Mouse (Mus musculus) liver, postnatal 0 days (tissue): Measurements from ENCODE around the gene Hopx. TPM values are rescaled to one million over a fixed set of nuclear protein-coding genes. Genes with fewer than 3 reads are reported as not detected.

Experiments used
- ATAC-seq: fragments of 200-750 bp; cut with Nextera tagmentation; 2 replicates; pipeline ENCODE4 v1.8.0; 2017; ENCODE audit warnings: mild to moderate bottlenecking, moderate library complexity
- DNase-seq: peaks from one replicate; pipeline ENCODE4 v3.0.0-alpha.2; 2016
- H3K27ac ChIP-seq: fragments of 300-500 bp; sonication (generic); 2 replicates; pipeline ENCODE4 v1.5.1; 2014; ENCODE audit warnings: antibody characterized with exemption, moderate library complexity, mild to moderate bottlenecking, low read depth
- H3K27me3 ChIP-seq: fragments of 300-500 bp; sonication (generic); 2 replicates; pipeline ENCODE4 v1.6.1; 2014; ENCODE audit warnings: low read length, control low read depth, mixed read lengths; ENCODE audit not compliant: insufficient read depth
- H3K36me3 ChIP-seq: fragments of 300-500 bp; sonication (generic); replicated peaks from 2 replicates; pipeline ENCODE4 v1.6.1; 2014; ENCODE audit warnings: mild to moderate bottlenecking, control low read depth, low read length, moderate library complexity, mixed read lengths; ENCODE audit not compliant: insufficient read depth
- H3K4me1 ChIP-seq: fragments of 300-500 bp; sonication (generic); 2 replicates; pipeline ENCODE4 v1.6.1; 2014; ENCODE audit warnings: antibody characterized with exemption, mild to moderate bottlenecking, control low read depth; ENCODE audit not compliant: insufficient read depth
- H3K4me2 ChIP-seq: fragments of 300-500 bp; sonication (generic); 2 replicates; pipeline ENCODE4 v1.6.1; 2014; ENCODE audit warnings: low read depth, mild to moderate bottlenecking, low read length, moderate library complexity, mixed read lengths
- H3K4me3 ChIP-seq: fragments of 300-500 bp; sonication (generic); 2 replicates; pipeline ENCODE4 v1.5.1; 2014; ENCODE audit warnings: low read depth, low read length
- H3K9ac ChIP-seq: fragments of 300-500 bp; sonication (generic); replicated peaks from 2 replicates; pipeline ENCODE4 v1.6.1; 2014; ENCODE audit warnings: mild to moderate bottlenecking, moderate library complexity
- H3K9me3 ChIP-seq: fragments of 300-500 bp; sonication (generic); 2 replicates; pipeline ENCODE4 v1.6.1; 2016; ENCODE audit warnings: mild to moderate bottlenecking, control low read depth, low read length, mixed read lengths
- CTCF ChIP-seq: sonication (generic); IDR thresholded peaks from 2 replicates; pipeline ENCODE4 v1.5.1; 2016; ENCODE audit warnings: antibody characterized with exemption, low read depth
- EP300 ChIP-seq: IDR thresholded peaks from 2 replicates; pipeline ENCODE4 v1.6.1; 2016; ENCODE audit warnings: antibody characterized with exemption, low read depth, mild to moderate bottlenecking
- WGBS: fragments of 180-500 bp; shearing (Covaris S2); extraction: QIAGEN DNeasy Blood & Tissue Kit; methylation state at CpG from one replicate; pipeline ENCODE4 v1.1.7; 2014; ENCODE audit not compliant: insufficient replicate concordance; 5-methylcytosine and 5-hydroxymethylcytosine counted together
- polyA plus RNA-seq: library from polyadenylated mRNA; unstranded; fragments of >200 nt; fragmentation: Nextera tagmentation; extraction: Ambion mirVana; gene quantifications from 2 replicates; pipeline ENCODE4 v1.2.1, GENCODE M21; 2015

The Hopx gene
- polyA plus RNA-seq, 1 experiment from 2014 or later = 0.95 TPM

DNA sequence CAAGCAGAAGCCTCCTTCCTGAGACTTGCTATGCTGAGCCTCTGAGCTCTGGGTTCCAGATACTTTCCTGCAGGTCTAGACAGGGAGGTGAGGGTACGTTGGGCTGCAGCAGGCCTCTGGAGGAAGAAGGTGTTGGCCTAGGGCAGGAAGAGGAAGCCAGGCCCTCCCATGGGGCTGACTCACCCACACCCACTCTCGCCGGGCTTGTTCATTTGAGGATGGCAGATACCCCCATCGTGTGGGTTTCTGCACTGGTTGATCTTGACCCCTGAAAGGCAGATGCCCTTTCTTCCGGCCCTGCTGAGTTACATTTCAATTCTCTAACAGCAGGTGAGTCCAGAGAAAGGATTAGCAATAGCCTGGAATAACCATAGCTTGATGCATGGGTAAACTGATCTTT, 22.4 kb downstream of the Hopx start:
- H3K4me1 ChIP-seq = peaks cover 24% of the 10 kb centered on the region
- no peak for ATAC-seq
- no peaks in the 10 kb centered on the region for H3K27me3 ChIP-seq
- WGBS = 33% methylated on average over 5 of the region's 5 CpGs
- H3K9ac ChIP-seq = no peak overlapping the region
- 0 out of 2 replicates have a peak, but pooled peaks cover 2% of the 10 kb centered on the region for H3K36me3 ChIP-seq
- 0 out of 2 replicates have a peak overlapping the region, but pooled peaks have one; percentile 95 for H3K4me2 ChIP-seq
- H3K27ac ChIP-seq = no peak overlapping the region
- no peaks in the 10 kb centered on the region for H3K9me3 ChIP-seq
- no peak for TF ChIP-seq EP300
- H3K4me3 ChIP-seq = no peak overlapping the region
- DNase-seq = peak; percentile 30

DNA sequence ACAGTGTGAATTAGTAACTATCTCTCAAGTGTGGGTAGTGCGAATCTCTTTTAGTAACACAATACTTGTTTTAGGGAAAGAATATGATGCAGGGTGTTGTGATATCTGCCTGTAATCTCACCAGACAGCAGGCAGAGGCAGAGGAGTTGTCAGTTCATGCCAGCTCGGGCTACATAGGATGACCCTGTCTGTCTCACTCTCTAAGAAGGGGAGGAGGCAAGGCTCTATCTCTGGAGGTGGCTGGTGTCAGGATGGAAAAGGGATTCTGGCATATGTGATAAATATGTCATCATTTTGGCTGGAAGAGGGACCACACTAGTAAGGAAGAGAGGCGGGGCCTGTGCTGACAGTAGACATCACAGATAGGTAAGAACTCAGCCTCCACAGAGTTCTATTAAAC, 23.0 kb downstream of the Hopx start:
- DNase-seq (no peak), ATAC-seq (peak; percentile 46)
- Histone ChIP-seq H3K27ac (no peak overlapping the region), H3K4me3 (no peak overlapping the region), H3K9ac (no peak overlapping the region), H3K4me2 (no peak overlapping the region), H3K27me3 (no peaks in the 10 kb centered on the region), H3K4me1 (peaks cover 23% of the 10 kb centered on the region), H3K9me3 (no peaks in the 10 kb centered on the region), H3K36me3 (0 out of 2 replicates have a peak, but pooled peaks cover 2% of the 10 kb centered on the region)
- WGBS = 59% methylated on average over 3 of the region's 3 CpGs
- no peak for TF ChIP-seq CTCF
- TF ChIP-seq EP300 = peak; percentile 49; the same call in 1 of the 2 replicates

DNA sequence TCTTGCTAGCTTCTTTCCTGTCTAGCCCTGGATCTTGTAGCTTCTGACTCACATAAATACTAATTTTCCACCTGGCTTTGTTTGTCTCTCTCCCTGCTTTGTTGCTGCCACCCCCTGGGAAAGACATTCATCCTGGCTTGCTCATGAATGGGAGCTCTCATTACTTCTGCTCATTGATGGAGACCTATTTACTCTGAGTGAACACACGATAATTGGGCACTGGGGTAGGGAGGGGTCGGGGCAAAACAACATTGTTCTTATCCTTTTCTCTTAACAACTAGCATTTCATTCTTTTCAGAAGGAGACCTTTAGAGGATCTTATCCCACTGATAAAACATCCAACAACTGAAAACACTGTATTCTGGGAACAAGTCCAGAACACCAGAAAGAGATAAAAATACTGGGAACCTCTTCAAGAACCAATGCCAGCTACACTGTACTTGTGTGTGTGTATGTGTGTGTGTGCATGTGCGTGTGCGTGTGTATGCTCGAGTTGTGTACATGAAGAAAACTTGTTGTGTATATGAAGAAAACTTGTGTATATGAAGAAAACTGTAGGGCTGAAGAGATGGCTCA, 24.3 kb downstream of the Hopx start:
- no peak overlapping the region for H3K27ac ChIP-seq
- H3K36me3 ChIP-seq = 0 out of 2 replicates have a peak, but pooled peaks cover 2% of the 10 kb centered on the region
- H3K27me3 ChIP-seq = no peaks in the 10 kb centered on the region
- TF ChIP-seq EP300 = no peak
- TF ChIP-seq CTCF = no peak
- ATAC-seq (no peak), DNase-seq (no peak)
- no peak overlapping the region for H3K4me3 ChIP-seq
- H3K9ac ChIP-seq = no peak overlapping the region
- no peak overlapping the region for H3K4me2 ChIP-seq
- 63% methylated on average over 5 of the region's 5 CpGs for whole genome bisulfite sequencing
- peaks cover 19% of the 10 kb centered on the region for H3K4me1 ChIP-seq
- no peaks in the 10 kb centered on the region for H3K9me3 ChIP-seq

DNA sequence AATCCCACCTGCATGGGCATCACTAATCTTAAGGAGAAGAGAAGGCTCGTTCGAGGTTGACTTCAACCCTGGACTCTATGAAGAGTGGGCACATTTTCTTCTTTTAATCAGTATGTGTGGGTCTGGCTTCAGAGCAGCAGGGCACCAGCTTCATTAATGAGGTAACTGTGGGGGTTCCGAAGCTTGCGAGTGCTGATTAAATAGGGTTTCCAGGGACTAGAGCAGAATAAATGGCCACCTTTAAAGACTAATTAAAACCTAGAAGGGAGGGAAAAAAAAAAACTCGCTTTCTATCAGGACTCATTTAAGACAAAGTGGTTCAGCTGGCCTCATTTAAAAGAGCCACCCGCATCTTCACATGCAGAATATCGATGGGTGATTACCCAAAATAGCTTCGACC, 25.0 kb downstream of the Hopx start:
- no peak for ATAC-seq
- no peaks in the 10 kb centered on the region for H3K27me3 ChIP-seq
- DNase-seq = no peak
- no peak overlapping the region for H3K4me3 ChIP-seq
- no peak overlapping the region for H3K27ac ChIP-seq
- H3K4me2 ChIP-seq = no peak overlapping the region
- 0 out of 2 replicates have a peak, but pooled peaks cover 2% of the 10 kb centered on the region for H3K36me3 ChIP-seq
- 83% methylated on average over 8 of the region's 8 CpGs for WGBS
- H3K4me1 ChIP-seq = peaks cover 12% of the 10 kb centered on the region
- H3K9me3 ChIP-seq = no peaks in the 10 kb centered on the region
- no peak overlapping the region for H3K9ac ChIP-seq
- TF ChIP-seq EP300 (no peak), CTCF (no peak)

DNA sequence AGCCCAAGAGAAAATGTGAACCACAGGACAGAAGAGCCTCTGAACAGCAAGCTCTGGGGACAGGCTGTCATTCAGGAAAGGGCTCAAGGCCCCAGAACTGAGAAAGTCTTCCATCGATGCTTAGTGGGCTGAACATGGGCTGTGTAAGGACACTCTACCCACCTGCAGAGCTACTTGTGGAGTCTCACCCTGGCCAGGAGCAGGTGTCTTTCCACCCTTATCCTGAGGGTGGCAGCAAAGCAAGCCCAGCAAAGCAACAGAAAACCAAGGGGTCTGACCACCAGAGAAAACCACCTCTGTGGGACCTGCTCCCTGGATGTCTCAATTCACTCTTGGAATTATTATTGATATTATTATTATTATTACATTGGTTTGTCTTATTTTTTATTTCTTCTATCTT, 25.6 kb downstream of the Hopx start:
- Histone ChIP-seq H3K36me3 (0 out of 2 replicates have a peak, but pooled peaks cover 2% of the 10 kb centered on the region), H3K4me2 (no peak overlapping the region), H3K27ac (no peak overlapping the region), H3K27me3 (no peaks in the 10 kb centered on the region), H3K4me3 (no peak overlapping the region), H3K9ac (no peak overlapping the region), H3K9me3 (no peaks in the 10 kb centered on the region), H3K4me1 (peaks cover 11% of the 10 kb centered on the region)
- peak; percentile 70 for DNase-seq
- ATAC-seq = no peak
- WGBS = 33% methylated on average over 1 of the region's 1 CpGs
- TF ChIP-seq CTCF = peak; percentile 86
- no peak for TF ChIP-seq EP300

DNA sequence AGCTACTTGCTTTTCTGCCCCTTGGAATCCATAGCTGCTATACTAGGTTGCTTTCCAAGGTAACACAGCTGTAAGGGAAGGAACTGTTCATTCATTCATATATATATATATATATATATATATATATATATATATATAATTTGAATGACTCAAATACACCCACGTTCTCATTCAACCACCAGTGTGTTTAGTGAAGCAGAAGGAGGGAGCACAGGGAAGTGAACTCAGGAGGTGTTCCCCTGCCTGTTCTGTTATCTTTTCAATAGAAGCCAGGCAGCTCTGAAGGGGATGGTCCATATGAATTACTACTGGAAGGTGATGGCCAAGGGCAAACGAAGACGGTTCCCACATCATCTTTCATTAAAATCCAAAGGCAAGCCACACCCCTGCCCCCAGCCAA, 27.8 kb downstream of the Hopx start:
- DNase-seq (no peak), ATAC-seq (no peak)
- Histone ChIP-seq H3K36me3 (0 out of 2 replicates have a peak, but pooled peaks cover 2% of the 10 kb centered on the region), H3K4me3 (no peak overlapping the region), H3K9me3 (no peaks in the 10 kb centered on the region), H3K27ac (no peak overlapping the region), H3K4me2 (no peak overlapping the region), H3K4me1 (no peaks in the 10 kb centered on the region), H3K27me3 (no peaks in the 10 kb centered on the region), H3K9ac (no peak overlapping the region)
- TF ChIP-seq CTCF (no peak), EP300 (no peak)
- WGBS = 75% methylated on average over 3 of the region's 3 CpGs

DNA sequence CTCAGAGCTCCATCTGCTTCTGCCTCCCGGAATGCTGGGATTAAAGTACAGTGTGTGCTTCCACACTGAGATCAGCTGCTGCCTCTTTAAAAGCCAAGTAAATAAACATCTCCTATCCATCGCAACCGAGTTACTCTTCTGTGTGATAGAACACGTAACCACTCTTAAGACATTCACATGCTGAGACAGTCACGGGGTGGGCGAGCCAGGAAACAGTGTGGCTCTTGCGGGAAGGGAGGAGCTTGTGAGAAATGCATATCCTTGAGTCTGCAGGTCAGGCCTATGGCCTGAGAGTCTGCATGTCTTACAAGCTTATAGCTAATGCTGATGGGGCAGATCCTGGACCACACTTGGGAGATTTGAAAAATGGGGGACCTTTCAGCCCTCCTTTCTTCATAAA, 28.4 kb downstream of the Hopx start:
- no peak overlapping the region for H3K9ac ChIP-seq
- DNase-seq (no peak), ATAC-seq (no peak)
- no peak for TF ChIP-seq CTCF
- no peak for TF ChIP-seq EP300
- H3K27ac ChIP-seq = no peak overlapping the region
- H3K4me2 ChIP-seq = no peak overlapping the region
- 72% methylated on average over 7 of the region's 7 CpGs for whole genome bisulfite sequencing
- no peaks in the 10 kb centered on the region for H3K27me3 ChIP-seq
- H3K9me3 ChIP-seq = no peaks in the 10 kb centered on the region
- H3K36me3 ChIP-seq = 0 out of 2 replicates have a peak, but pooled peaks cover 2% of the 10 kb centered on the region
- H3K4me3 ChIP-seq = no peak overlapping the region
- no peaks in the 10 kb centered on the region for H3K4me1 ChIP-seq
